Mouse (Mus musculus) mouse trophoblast stem cell (cell line): Measurements from ENCODE around the gene Inka2.

ENCODE experiments used
- in situ Hi-C, 2 experiments: fragments of 300-500 bp; cut with MseI, MboI; formaldehyde crosslinking; loops; 2 replicates in 1 of 2; 3 replicates in 1 of 2; pipeline ENCODE4 v1.15.1; 2025

Gene Inka2

DNA sequence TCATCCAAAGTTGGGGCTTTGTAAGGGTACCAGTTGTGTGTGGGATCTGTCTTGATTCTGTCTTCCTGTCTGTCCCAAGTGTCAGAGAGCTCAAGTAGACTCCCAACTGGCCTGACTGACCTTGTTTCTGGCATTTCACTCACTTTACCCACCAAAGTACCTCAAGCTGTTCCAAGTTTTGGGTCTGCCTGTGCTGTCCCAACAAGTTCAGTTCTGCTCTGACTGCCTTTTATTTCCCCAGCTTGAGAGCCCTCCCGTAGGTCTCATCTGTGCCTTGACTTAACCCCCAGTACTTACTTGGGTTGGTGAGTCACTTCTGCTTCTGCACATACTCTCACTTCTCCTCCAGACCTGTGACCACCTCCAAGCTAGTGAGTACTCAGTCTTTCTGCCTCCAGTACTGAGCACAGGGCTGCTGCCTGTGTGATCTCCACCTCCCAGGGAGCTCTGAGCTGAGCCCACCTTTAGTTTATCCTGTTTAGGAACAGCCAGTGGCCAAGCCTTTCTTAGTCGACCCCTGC, 17.3 kb downstream of the Inka2 start:
- in situ Hi-C loops, result loop anchor here in 1 of 2 experiments (5.0 kb wide), 1 partner anchor 44 kb away; no protein-coding TSS in a partner anchor

DNA sequence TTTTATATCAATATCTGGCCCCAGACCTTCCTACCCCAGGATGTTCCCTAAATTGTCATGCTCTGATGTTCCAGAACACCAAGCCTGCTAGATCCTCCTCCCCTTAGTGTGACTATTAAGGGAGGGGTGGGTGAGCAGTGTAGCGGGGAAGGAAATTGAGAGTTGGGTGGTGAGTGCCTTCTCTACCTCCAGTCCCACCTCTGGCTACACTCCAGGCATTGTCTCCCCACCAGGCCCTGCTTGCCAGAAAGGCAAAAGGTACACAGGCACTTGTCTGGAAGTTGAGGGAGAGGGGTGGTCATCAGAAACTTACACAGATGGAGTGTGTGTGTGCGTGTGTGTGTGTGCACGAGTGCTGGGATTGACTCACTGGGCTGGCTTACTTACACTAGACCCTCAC, 18.1 kb downstream of the Inka2 start:
- in situ Hi-C loops, result loop anchor here in 1 of 2 experiments (5.0 kb wide), 1 partner anchor 45 kb away; no protein-coding TSS in a partner anchor

DNA sequence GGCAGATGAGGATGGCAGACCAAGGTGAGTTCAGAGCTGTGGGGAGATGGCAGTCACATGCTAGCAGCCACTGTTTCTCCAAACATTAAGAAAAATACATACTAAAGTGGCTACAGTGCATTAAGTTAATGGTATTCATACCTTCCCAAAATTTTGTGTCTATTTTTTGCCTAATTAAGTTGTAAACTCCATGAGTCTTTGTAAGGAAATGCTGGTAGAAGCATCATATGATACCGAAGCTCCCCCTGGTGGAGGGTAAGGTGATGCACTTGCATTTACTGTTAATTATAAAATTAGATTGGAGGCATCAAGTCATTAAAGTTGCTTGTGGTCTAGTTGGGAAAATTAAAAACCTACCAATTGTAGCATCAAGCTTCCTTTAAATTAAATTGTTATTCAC, 21.6 kb downstream of the Inka2 start:
- in situ Hi-C loops, result no loop called here

DNA sequence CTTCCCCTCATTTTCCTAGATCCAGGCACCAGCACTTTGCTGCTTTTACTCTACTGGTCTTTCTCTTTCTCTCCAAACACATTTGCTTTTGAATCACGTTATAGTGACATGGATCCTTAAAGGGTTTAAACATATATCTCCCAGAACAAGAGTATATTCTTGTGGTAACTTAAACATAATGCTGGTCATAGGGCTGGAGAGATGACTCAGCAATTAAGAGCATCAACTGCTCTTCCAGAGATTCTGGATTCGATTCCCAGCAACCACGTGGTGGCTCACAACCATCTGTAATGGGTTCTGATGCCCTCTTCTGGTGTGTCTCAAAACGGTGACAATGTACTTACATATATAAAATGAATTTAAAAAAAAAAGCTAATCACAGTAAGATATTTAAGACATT, 28.0 kb downstream of the Inka2 start:
- in situ Hi-C loops, result no loop called here

DNA sequence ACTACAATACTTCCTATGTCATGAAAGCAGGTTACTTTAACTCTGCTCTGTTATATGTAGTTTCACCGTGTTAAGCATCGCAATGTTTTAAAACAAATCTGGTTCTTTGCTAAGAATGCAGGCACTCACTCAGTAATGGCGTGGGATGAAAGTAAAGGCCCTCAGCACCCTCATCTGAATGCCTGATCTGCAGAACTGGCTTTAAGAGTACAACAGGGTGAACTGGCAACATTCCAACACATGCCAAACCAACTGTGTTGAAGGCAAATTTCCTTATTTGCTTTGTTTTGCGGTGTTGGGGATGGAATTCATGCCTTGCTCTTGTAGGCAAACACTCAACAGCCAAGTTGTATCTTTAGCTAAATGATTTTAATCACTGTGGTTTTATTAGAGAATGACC, 29.1 kb downstream of the Inka2 start:
- in situ Hi-C loops, result no loop called here

DNA sequence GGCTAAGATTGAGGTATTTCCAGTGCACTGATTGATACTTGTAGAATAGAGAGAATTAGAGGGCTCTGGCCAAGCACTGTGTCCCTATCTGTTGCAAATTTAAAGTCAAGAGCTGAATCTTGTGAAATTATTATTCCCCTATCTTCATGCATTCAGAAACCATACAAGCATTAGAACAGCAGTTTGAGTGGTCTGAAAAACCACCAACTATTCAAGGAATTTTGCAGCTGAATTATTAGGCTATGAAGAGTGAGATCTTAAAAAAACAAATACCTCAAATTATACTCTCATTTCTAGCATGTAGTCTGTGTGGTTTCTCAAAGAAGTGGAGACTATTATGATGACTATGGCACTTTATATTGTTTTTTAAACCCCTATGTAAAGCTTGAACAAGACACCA, 30.9 kb downstream of the Inka2 start:
- in situ Hi-C loops, result no loop called here

DNA sequence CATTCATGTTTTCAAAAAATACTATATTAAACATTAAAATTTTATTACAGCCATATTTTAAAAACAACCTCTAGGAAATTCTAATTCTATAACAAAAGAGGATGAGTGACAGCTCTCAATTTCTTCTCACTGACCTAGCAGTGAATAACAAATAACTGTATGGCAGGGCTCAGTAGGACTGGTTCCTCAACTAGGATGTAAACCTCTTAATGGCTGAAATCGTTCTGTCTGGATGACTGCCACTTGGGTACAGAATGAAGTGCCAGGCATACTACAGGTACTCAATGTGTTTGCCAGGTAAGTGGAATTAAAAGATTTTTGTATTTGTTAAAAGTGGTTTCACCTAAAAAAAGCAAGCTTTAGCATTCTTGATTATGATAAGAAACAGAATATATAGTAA, 31.7 kb downstream of the Inka2 start:
- in situ Hi-C loops, result no loop called here

DNA sequence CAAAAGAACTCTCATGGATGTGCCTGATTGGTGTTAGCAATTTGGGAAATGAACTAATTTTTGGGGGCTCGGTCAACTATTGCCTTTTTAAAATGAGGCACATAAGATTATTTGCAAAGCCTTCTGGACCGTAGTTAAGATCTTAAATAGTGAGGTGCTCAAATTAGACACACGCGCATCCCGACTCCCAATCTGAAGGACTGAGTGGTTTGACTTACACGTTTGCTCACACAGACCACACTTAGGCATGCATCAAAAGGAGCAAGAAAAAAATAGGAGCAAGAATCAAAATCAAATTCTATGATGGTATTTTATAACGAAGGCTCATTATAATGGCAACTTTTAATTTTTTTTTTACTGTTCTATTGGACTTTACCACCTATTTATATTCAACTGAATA, 32.7 kb downstream of the Inka2 start:
- in situ Hi-C loops, result no loop called here

DNA sequence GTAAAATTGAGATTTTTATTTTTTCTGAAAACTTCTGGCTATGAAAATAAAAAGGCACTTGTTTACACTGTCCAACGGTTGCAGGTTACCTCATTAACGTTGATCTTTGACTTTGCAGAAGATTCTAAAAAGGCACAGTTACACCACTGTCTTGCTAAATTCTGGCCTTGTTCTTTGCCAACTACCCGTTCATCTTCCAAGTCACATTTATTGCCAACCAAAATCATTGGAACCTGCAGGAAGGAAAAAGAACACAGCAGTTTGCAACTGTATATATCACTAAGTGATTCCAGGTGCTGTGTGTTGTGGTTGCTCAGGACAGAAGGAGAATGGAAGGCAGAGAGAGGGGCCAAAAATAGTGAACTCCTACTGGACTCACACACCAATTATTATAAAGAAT, 33.3 kb downstream of the Inka2 start:
- in situ Hi-C loops, result no loop called here

DNA sequence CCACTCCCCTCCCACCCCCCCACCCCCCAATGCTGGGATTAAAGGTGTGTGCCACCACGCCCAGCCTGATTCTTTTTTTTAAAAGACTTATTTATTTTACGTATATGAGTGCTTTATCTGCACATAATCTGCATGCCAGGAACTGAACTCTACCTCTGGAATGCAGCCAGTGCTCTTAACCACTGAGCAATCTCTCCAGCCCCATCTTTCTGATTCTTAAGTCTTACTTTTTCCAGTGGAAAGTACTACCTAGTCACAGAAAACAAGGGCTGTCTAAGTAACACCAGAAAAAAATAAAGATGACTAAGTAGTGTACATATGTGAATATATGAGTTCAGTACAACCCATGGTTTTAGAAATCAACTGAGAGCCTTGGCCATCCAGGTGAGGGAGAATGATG, 42.1 kb downstream of the Inka2 start:
- in situ Hi-C loops, result no loop called here

DNA sequence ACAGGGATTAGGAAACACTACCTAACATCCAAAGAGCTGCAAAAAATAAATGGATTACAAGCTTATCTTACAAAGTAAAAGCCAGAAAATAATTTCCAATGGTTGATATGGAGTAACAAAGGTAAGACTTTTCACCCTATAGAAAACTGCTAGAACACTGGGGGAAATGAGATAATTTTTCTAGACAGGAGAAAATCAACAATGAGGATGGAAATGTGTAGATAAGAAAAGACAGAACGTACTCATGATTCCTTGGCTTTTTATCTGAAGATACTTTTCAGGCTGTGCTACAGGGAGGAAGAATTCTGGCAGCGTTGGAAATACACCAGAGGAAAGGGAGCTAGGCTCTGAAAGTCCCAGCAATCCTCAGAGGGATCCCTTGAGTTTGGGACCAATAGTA, 46.4 kb downstream of the Inka2 start:
- in situ Hi-C loops, result no loop called here

DNA sequence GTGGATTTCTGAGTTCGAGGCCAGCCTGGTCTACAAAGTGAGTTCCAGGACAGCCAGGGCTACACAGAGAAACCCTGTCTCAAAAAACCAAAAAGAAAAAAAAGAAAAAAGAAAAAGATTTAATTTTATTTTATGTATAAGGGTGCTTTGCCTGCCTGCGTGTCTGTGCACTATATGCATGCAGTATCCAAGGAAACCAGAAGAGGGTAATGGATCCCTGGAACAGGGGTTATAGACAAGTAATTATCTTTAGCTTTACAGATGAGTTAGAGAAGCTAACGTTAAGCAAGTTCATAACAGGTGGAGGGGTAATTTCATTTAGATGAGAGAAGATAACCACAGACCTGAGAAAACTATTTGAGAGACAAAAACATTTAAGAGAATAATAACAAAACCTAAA, 49.8 kb downstream of the Inka2 start:
- in situ Hi-C loops, result no loop called here

DNA sequence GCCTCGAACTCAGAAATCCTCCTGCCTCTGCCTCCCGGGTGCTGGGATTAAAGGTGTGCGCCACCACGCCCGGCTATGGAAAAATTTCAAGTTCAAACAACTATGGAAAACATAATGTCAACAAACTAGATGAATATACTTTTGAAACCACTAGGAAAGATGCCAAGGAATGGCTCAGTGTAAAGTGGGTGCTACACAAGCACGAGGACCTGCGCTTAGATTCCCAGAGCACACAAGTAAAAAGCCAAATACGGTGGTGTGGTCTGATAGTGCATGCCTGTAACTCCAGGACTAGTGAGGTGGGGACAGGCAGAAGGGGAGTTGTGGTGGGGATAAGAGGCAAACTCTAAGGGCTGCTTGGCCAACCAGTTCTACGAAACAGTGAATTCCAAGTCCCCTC, 50.7 kb downstream of the Inka2 start:
- in situ Hi-C loops, result no loop called here

DNA sequence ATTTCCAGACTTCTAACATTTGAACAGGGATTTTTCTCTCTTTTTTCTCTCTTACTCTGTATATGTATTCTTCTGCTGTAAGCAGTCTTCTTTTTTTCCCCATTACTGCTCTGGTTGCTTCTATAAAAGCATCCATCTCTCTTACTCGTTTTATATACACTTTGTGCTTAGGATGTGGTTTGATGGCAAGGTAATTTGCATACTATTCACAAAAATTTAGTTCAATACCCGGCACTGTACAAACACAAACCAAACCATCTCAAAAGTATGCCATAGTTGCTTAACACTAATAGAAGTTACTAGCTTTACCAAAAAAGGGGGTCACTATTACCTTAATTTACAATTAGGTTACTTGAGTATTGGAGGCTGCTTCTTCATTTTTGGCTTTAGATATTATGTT, 52.1 kb downstream of the Inka2 start:
- in situ Hi-C loops, result no loop called here

DNA sequence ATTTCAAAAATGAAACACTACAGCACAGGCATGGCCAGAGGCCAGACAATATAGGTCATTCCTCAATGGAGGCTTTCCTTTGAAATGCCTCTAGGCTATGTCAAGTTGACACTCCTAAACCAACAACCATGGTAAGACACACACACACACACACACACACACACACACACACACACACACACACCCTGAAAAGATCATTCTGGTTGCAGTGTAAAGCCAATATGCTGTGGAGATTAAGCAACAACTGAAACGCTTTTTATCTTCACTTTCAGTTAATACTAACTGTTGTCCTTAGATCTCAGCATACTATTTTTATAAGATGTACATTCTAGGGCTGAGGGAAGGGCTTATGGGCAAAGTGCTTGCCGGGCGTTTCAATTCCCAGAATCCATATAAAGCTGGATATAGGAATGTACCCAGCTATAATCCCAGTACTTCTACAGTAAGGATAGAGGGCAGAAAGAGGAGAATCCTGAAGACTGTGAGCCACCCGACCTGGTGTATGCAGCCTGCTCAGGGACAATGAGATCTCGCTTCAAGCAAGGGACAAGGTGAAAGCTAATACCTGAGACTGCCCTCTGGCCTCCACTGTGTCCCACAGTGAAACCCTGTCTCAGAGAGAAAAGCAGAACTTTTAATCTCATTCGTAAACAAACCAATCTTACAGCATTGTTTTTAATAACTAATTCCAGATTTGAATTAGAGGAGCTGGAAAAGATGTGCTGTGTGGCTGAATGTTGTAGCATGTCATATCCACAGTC, 53.1 kb downstream of the Inka2 start:
- in situ Hi-C loops, result no loop called here

DNA sequence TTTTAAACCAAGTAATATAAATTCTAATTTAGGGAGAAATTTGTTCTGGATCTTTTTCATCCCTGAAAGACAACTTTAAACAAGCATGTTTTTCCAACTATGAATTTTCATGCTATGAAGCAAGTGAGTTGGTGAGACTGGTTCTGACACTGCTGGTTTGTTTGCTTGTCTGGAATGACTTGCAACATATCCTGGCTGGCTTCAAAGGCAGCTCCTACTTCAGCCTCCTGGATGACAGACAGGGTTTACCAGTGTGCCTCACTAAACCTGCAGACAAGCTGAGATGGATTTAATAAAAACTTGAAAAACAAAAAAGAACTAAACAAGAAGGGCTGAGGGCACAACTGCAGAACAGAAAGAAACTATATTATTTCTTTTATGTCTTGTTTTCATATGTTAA, 53.7 kb downstream of the Inka2 start:
- in situ Hi-C loops, result no loop called here

DNA sequence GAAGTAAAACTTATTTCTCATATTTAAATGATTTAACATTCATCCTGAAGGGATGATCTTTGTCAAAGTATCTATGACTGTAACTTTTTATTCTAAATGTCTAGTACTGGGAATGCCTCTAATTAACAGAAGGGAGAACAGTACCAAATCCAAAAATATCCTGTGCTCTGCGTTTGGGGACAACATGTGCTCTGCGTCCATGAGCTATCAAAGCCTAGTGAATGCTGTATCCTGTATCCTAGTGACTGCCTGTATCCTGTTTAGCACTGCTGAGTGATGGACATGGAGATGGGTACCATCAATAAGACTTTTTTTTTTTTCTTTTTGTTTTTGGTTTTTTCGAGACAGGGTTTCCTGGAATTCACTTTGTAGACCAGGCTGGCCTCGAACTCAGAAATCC, 54.3 kb downstream of the Inka2 start:
- in situ Hi-C loops, result no loop called here

DNA sequence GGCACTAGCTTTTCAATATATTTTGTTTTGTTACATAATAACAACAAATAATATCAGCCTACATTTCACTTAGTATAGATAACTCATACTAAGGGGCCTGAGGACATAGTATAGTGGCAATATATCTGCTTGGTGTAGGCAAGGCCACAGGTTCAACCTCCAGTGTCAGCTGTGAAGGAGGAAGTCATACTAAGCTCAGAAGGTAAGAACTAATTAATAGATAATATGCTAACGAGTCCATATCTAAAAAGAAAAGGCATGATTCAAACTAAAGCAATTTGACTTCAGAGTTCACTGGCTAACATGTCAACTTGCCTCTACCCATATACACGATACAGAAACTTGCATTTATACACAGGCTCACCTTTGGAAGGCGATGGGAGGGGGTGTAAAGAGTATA, 55.7 kb downstream of the Inka2 start:
- in situ Hi-C loops, result no loop called here

DNA sequence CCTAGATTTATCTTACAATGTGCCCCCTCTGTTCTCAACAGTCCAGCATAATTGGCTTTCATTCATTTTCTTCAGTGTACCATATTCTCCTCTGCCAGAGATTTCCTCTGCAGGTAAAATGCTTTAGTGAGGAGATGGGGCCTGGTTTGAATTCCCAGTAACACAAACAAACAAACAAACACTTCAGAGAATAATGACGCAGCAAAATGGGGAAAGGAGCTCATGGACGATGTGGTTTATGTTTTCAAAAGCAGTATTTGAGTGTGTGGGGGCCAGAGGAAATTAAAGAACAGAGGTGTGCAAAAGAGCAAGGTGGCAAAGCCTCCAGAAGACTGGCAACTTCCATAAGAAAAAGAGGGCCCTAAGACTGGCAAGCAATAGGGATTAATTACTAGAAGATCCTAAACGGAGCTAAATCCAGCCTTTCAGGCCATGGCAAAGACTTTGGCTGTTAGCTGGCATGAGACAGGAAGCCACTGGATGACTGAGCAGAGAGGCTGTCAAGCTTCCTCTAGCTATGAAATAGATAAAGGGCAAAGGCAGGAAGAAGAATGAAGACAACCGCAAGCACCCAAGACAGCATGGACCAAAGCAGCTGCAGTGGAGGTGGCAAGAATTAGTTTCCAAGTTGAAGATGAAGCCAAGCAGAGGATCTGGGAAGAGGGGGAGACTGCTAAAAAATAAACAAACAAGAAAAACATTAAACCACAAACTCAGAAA, 58.9 kb downstream of the Inka2 start:
- in situ Hi-C loops, result no loop called here

DNA sequence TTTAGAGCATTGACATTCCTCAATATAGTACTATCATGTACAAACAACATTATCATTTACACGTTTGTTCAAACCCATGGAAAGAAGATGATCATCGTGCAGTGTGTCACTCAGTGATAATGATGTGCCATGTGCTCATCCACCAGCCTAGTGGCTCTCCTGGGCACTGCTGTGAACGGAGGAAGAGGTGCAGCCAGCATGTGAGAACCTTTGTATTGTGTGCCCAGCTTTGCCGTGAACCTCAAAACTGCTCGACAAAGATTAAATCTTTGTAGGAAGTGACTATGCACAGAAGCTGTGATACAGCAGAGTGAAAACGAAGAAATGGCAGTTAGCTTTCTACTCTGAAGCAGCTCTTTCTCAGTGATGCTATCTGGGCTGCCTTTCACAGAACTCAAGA, 64.1 kb downstream of the Inka2 start:
- in situ Hi-C loops, result no loop called here

DNA sequence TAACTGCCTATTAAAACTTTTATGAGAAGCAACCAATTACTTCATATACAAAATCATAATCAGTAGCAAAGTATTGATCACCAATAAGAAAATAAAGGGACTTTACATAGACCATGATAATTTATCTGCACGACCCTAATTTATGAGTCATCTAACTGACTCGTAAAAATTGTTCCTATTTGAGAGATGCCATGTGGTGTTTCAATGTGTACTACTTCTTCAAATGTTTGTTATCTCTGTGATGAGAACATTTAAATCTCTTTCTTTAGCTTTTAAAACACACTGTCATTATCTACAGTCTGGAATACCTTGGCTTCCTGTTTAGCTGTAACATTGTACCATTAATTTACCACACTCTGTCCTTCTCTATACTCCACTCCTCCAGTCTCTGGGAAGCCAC, 65.0 kb downstream of the Inka2 start:
- in situ Hi-C loops, result no loop called here
